Mouse (Mus musculus): Measurements from ENCODE around the gene Tor2a.

Gene Tor2a

GRCm38 (mm10) chr2:32768661-32769285, 11.7 kb downstream of the Tor2a start:
- TF ChIP-seq GATA4 (IDR thresholded peaks at IDR 0.05; ENCODE audit: insufficient replicate concordance, low read length) = no peak

DNA sequence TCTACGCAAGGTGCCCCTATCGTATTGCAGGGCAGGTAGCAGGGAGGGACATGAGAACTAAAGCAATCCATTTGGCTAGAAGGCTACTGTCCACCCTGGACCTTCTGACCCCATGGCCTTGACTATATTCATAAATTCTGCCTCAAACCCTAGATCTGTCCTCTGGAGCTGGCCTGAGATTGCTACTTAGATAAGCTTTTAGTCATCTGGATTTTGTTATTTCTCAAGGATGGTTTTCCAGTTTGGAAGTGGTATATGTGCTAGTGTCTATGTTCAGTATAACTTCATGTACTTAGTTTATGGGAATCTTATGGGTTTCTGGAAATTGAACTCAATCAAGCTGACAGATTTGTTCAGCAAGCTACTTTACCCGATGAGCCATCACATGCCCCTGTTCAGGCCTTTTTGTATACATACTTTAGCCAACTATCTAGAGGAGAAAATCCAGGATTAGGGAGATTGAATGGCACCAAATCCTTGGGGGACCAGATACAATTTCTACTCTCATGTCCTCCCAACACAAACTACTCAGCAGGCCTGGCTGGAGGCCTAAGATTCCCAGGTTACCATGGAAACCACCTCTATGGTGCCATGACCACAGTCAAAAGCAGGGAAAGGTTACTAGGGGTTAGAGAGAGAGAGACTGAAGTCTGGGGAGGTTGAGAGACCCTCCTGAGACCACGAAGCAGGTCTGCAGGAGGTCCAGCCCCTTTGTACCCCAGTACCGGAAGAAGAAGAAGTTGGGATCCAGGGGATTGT, 12.5 kb downstream of the Tor2a start:
- TF ChIP-seq GATA4 (IDR thresholded peaks at IDR 0.05; ENCODE audit: insufficient replicate concordance, low read length) = no peak

DNA sequence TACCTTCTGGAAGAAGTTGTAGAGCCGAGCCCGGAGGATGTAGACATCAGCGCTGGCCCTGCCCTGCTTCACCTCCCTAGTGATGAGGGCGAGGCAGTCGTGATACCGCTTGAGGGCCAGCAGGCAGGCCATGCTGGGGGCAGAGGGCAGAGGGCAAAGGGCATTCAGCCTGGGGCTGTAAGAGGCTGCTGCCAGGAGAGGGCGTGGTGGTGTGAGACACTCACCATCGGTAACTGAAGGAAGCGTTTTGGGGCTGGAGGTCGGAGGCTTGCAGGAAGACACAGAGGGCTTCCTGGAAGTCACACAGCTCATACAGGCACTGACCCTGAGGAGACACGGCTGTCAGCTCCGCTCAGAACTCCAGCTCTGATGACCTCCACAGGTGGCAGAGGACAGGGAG, 14.9 kb downstream of the Tor2a start:
- TF ChIP-seq GATA4 (IDR thresholded peaks at IDR 0.05; ENCODE audit: insufficient replicate concordance, low read length) = no peak

DNA sequence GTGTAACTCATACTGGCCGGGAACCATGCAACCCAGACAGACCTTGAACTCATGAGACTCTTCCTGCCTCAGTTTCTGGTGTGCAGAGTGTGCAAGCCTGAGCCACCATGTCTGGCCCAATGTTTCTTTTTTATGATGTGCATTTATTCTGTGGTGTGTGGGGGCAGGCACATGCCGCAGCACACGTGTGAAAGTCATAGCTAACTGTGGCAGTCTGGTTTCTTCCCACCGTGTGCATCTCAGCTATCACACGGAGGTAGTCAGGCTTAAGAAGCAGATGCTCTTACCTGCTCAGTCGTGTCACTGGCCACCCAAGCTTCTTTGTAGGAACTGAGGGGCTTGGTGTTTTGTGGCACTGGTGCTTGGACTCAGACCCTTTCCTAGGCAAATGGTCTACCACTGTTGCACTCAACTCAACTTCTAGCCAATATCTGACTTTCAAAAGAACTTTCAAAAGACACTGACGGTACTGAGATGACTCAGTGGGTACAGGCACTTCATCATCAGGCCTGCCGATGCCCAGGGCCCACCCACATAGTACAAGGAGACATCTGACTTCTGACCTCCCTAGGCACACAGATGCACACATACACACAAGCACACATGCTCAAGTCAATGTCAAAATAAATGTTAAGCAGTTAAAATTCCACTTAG, 15.7 kb downstream of the Tor2a start:
- TF ChIP-seq GATA4 (IDR thresholded peaks at IDR 0.05; ENCODE audit: insufficient replicate concordance, low read length) = no peak

DNA sequence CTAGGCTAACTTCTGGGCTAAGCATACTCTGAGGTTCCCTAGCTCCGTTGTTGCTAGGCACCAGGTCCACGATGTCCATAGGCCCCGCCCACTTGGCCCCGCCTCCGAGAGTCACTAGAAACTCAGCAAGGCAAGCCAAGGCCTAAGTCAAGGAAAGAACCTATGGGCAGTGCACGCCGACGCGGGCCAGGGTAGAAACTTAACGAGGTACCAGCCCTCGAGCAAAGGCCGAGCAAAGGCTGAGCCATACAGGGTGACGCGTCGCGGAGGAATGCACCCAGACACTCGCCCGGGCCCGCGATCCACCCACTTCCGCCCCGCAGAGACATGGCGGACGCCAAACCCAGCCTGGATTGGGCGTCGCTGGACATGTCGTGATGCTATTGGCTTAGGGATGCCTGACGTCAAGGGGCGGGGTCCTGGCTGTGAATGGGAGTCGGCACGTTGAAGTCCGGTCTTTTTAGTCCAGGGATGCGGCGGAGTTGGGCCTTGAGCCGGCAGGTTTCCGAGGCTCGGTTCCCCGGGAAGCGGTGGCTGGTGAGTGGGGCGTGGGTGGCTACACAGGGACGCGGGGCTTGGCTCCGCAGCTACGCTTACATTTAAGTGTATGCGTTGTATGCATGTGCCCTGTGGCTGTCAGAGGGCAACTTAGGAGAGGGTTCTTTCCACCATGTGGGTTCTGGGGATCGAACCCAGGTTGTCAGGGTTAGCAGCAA, 18.5 kb downstream of the Tor2a start, which contains the start of the genes Ttc16 and Ptrh1:
Gene Ttc16 (minus strand): TSS at position 275 of the 716 bp plus-strand sequence.
Gene Ptrh1 (plus strand): TSS at position 428 of the 716 bp plus-strand sequence.
- TF ChIP-seq GATA4 (IDR thresholded peaks at IDR 0.05; ENCODE audit: insufficient replicate concordance, low read length) = no peak

DNA sequence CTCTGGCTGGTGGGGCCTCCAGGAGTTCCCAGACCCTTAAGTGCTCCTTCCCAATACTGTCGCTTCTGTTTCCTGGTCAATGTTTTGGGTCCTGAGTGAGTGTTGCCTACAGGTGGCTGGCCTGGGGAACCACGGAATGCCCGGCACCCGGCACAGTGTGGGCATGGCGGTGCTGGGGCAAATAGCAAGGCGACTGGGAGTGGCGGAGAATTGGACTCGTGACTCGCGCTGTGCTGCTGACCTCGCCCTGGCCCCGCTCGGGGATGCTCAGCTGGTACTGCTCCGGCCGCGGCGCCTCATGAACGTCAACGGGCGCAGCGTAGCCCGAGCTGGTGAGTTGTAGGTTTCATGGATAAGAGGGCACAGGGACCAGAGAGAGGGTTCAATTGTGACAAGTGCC, 19.2 kb downstream of the Tor2a start:
- TF ChIP-seq GATA4 (IDR thresholded peaks at IDR 0.05; ENCODE audit: insufficient replicate concordance, low read length) = no peak

DNA sequence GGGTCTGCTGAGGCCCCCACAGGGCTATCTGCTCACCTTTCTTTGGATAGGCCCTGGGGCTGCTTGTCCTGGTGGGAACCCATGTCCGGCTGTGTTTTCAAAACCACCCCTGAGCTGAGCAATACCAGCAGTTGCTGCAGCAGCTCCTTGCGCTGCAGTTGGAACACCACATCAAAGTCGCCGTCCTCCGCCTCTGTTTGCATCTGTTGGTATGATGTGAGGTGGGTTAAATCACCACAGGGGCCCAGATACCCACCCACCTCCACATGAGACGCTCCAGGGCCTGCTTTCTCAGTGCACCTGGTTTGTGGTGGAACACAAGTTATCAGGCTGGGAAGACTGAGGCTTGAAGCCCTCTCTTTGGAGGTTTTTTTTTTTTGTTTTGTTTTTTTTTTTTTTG, 21.0 kb downstream of the Tor2a start:
- TF ChIP-seq GATA4 (IDR thresholded peaks at IDR 0.05; ENCODE audit: insufficient replicate concordance, low read length) = no peak

GRCm38 (mm10) chr2:32779131-32779530, 22.1 kb downstream of the Tor2a start:
- no peak for TF ChIP-seq GATA4 (IDR thresholded peaks at IDR 0.05; ENCODE audit: insufficient replicate concordance, low read length)

GRCm38 (mm10) chr2:32779714-32780113, 22.7 kb downstream of the Tor2a start:
- TF ChIP-seq GATA4 (IDR thresholded peaks at IDR 0.05; ENCODE audit: insufficient replicate concordance, low read length) = no peak

- no peak for TF ChIP-seq GATA4 (IDR thresholded peaks at IDR 0.05; ENCODE audit: insufficient replicate concordance, low read length)
These were observed 24.7 kb downstream of the Tor2a start for GRCm38 (mm10) chr2:32781710-32782109.

DNA sequence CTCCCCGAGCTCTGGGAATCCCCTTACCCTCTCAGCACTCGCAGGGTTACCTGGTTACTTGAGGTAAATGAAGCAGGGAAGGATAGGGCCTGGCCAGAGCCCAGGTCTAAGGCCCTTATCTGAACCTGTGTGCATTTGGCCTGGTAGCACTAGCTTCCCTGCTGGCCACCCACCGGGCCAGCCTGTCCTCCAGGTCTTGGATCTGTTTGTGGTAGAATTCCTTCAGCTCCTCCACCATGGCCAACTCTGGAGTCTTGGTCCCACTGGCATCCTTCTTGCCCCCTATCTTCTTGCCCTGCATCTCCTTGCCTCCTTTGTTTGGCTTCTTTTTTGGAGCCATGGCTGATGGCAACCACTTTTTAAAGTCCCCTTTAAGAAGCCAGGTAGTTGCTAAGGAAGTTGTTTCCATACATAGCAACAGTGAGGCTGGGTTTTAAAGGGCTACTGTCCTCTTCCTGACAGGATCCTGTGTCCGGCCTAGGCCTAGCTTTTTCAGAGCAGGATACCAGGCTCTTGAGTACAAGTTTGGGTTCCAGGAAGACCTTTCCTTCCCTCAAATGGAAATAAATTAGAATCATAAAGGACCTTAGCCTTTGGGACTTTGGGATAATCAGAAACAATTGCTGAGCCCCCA, 27.1 kb downstream of the Tor2a start, which contains the start of gene Cfap157:
Gene Cfap157 (minus strand): TSS at position 381 of the 634 bp plus-strand sequence.
- TF ChIP-seq GATA4 (IDR thresholded peaks at IDR 0.05; ENCODE audit: insufficient replicate concordance, low read length) = no peak

DNA sequence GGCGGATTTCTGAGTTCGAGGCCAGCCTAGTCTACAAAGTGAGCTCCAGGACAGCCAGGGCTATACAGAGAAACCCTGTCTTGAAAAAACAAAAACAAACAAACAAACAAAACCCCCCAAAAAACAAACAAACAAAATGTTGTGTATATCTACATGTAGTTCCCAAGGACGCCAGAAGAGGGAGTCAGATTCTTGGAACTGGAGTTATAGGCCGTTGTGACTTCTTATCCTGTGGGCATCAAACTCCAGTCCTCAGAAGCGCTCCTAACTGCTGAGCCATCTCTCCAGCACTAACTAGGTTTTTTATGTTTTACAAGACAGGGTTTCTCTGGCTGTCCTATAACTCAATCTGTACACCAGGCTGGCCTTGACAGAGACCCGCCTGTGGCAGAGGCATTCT, 30.1 kb downstream of the Tor2a start:
- TF ChIP-seq GATA4 (IDR thresholded peaks at IDR 0.05; ENCODE audit: insufficient replicate concordance, low read length) = no peak

GRCm38 (mm10) chr2:32788581-32788980, 31.5 kb downstream of the Tor2a start:
- TF ChIP-seq GATA4 (IDR thresholded peaks at IDR 0.05; ENCODE audit: insufficient replicate concordance, low read length) = no peak

DNA sequence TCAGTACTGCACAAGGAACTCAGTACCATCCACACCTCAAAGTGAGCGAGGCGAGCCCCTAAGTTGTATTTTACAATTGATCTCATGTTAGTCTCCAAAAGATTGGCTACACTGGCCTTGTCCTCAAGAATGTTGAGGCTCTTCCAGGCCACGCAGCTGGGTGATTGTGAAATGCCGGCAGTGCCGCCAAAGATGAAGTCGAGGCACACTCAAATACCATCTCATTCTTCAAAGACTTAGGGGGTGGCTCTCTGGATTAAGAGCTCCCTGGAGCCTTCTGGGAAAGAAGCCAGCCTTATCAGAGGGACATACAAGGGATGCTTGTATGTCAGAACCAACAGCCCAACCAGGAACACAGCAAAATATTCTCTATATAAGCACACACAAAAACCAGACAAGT, 34.3 kb downstream of the Tor2a start:
- no peak for TF ChIP-seq GATA4 (IDR thresholded peaks at IDR 0.05; ENCODE audit: insufficient replicate concordance, low read length)
